Mouse (Mus musculus): ENCODE data around the gene Vsnl1.

DNA sequence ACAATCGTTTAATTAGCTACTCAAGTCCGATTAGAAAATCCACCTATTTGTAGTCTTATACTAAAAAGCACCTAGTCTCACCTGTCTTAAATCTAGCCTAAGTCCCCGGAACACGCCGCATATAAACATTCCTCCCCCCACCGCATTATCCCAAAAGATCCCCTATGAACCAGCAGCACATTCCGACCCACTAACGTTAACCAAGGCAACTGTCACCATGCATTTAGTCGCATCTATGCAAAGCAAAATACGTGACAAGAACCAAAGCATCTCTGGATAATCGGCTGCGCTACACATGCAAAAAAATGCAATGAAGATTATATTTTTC is 426 bp downstream of the Vsnl1 start:
- TF ChIP-seq POLR2A (IDR thresholded peaks at IDR 0.05; ENCODE audit: low read depth, low read length) (no peak), CTCF (IDR thresholded peaks at IDR 0.05; ENCODE audit: extremely low read depth, insufficient read depth, insufficient read length, insufficient replicate concordance) (no peak)

Measured in spleen, adult 2 months (tissue).